Mouse (Mus musculus) intestine, postnatal 0 days (tissue): Measurements from ENCODE around the gene Gm42372. TPM values are rescaled to one million over a fixed set of nuclear protein-coding genes. Genes with fewer than 3 reads are reported as not detected.

Experiments used
- ATAC-seq: fragments of 200-750 bp; cut with Nextera tagmentation; 2 replicates; pipeline ENCODE4 v1.8.0; 2017; ENCODE audit warnings: mild to moderate bottlenecking, moderate TSS enrichment, moderate library complexity
- H3K27ac ChIP-seq: fragments of 300-500 bp; sonication (generic); 2 replicates; pipeline ENCODE4 v1.5.1; 2014; ENCODE audit warnings: mild to moderate bottlenecking, low read depth, low read length, moderate library complexity
- H3K27me3 ChIP-seq: fragments of 300-500 bp; sonication (generic); replicated peaks from 2 replicates; pipeline ENCODE4 v1.6.1; 2014; ENCODE audit warnings: low read length, mixed read lengths; ENCODE audit not compliant: control insufficient read depth, insufficient read depth
- H3K36me3 ChIP-seq: fragments of 300-500 bp; sonication (generic); 2 replicates; pipeline ENCODE4 v1.6.1; 2014; ENCODE audit warnings: mild to moderate bottlenecking, moderate library complexity; ENCODE audit not compliant: control insufficient read depth, insufficient read depth
- H3K4me1 ChIP-seq: fragments of 300-500 bp; sonication (generic); replicated peaks from 2 replicates; pipeline ENCODE4 v1.6.1; 2014; ENCODE audit warnings: antibody characterized with exemption, low read length, mixed read lengths; ENCODE audit not compliant: control insufficient read depth, insufficient read depth
- H3K4me2 ChIP-seq: fragments of 300-500 bp; sonication (generic); replicated peaks from 2 replicates; pipeline ENCODE4 v1.6.1; 2014; ENCODE audit warnings: low read depth, mild to moderate bottlenecking, moderate library complexity
- H3K4me3 ChIP-seq: fragments of 300-500 bp; sonication (generic); 2 replicates; pipeline ENCODE4 v1.5.1; 2014; ENCODE audit warnings: low read depth, low read length
- H3K9ac ChIP-seq: fragments of 300-500 bp; sonication (generic); 2 replicates; pipeline ENCODE4 v1.6.1; 2014; ENCODE audit warnings: mild to moderate bottlenecking, low read depth, low read length
- H3K9me3 ChIP-seq: fragments of 300-500 bp; sonication (generic); 2 replicates; pipeline ENCODE4 v1.6.1; 2016; ENCODE audit warnings: mixed run types; ENCODE audit not compliant: control insufficient read depth
- CTCF ChIP-seq: sonication (generic); IDR thresholded peaks from 2 replicates; pipeline ENCODE4 v1.5.1; 2016; ENCODE audit warnings: low read depth, mild to moderate bottlenecking, control low read depth, antibody characterized with exemption, moderate library complexity
- WGBS: fragments of 180-500 bp; shearing (Covaris S2); extraction: QIAGEN DNeasy Blood & Tissue Kit; methylation state at CpG from one replicate; pipeline ENCODE4 v1.1.7; 2014; 5-methylcytosine and 5-hydroxymethylcytosine counted together
- polyA plus RNA-seq: library from polyadenylated mRNA; unstranded; fragments of >200 nt; fragmentation: Nextera tagmentation; extraction: Ambion mirVana; gene quantifications from 2 replicates; pipeline ENCODE4 v1.2.1, GENCODE M21; 2015

Gm42372 gene
- polyA plus RNA-seq, 1 experiment from 2014 or later, result 0.09 TPM

GRCm38 (mm10) chr7:16999650-17000049 is 16.8 kb downstream of the Gm42372 start:
- Histone ChIP-seq H3K36me3 (peaks cover 16% of the 10 kb centered on the region), H3K27me3 (no peaks in the 10 kb centered on the region), H3K4me3 (no peak overlapping the region), H3K27ac (no peak overlapping the region), H3K4me2 (no peak overlapping the region), H3K4me1 (peaks cover 12% of the 10 kb centered on the region; the same call in 1 of the 2 replicates), H3K9me3 (no peaks in the 10 kb centered on the region), H3K9ac (no peak overlapping the region)
- WGBS, result 32% methylated on average over 4 of the region's 4 CpGs
- ATAC-seq, result no peak
- peak; percentile 97 for TF ChIP-seq CTCF

- 8% methylated on average over 7 of the region's 7 CpGs for WGBS
- no peaks in the 10 kb centered on the region for H3K27me3 ChIP-seq
- H3K9me3 ChIP-seq, result no peaks in the 10 kb centered on the region
- H3K4me3 ChIP-seq, result no peak overlapping the region
- ATAC-seq, result peak; percentile 61
- peaks cover 12% of the 10 kb centered on the region; the same call in 1 of the 2 replicates for H3K4me1 ChIP-seq
- no peak overlapping the region for H3K9ac ChIP-seq
- peak; percentile 90 for TF ChIP-seq CTCF
- peaks cover 44% of the 10 kb centered on the region for H3K36me3 ChIP-seq
- H3K4me2 ChIP-seq, result no peak overlapping the region
- H3K27ac ChIP-seq, result peak overlapping the region; percentile 82
Measured at GRCm38 (mm10) chr7:17002375-17003195, 19.7 kb downstream of the Gm42372 start.

DNA sequence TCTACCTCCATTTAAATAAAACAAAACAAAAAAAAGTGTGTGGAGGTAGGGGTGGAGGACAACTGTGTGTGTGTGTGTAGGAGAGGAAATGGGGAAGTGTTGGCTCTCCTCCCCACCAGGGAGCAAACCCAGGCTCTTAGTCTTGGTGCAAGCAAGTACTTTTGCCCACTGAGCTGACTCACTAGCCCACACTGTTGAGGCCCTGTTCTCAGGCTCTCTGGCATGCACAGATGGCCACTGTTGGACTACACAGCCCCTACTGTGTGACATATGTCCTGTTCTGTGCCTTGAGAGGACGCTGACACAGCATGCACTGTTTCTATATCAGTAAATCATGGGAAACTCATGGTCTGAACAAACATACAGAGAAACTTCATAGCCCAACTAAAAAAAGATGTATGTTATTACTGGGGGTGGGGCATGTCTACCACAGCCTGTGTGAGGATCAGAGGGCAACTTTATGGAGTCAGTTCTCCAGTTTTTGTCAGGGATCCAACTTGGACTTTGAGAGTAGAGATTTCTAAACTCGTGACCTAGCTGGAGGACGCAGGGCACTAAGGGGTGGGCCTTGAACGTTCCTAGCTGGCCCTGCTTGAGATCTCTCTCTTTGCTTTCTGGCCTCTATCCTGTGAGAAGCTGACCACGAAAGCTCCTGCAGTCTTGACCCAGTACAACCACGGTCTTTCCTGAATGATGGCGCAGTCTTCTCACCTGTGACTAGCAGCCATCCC is 20.5 kb downstream of the Gm42372 start:
- H3K4me2 ChIP-seq, result no peak overlapping the region
- WGBS, result 39% methylated on average over 7 of the region's 7 CpGs
- H3K9me3 ChIP-seq, result no peaks in the 10 kb centered on the region
- H3K4me1 ChIP-seq, result peaks cover 15% of the 10 kb centered on the region; the same call in 1 of the 2 replicates
- peak; percentile 63 for ATAC-seq
- H3K9ac ChIP-seq, result no peak overlapping the region
- H3K4me3 ChIP-seq, result no peak overlapping the region
- H3K27ac ChIP-seq, result peak overlapping the region; percentile 82
- TF ChIP-seq CTCF, result no peak
- no peaks in the 10 kb centered on the region for H3K27me3 ChIP-seq
- H3K36me3 ChIP-seq, result peaks cover 53% of the 10 kb centered on the region

DNA sequence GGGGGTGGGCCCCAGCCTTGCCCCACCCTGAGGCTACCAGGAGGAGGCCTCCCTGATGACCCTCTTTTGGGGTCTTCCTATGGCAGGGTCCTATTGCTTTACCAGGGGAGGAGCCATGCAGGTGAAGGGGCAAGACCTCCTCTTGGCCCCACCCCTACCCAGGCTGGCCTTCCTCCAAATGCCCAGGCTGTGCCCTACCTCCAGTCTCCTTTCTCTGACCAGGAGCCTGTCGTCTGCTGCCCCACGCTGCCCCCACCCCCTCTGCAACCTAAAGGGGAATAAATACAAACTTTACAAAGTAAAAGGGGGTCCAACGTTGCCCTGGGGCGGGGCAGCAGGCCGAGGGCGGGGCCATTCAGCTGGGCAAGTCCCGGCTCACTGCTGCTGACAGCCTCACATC is 21.8 kb downstream of the Gm42372 start:
- H3K9me3 ChIP-seq, result no peaks in the 10 kb centered on the region
- H3K4me2 ChIP-seq, result no peak overlapping the region
- no peak for TF ChIP-seq CTCF
- H3K4me1 ChIP-seq, result peaks cover 15% of the 10 kb centered on the region; the same call in 1 of the 2 replicates
- WGBS, result 67% methylated on average over 7 of the region's 7 CpGs
- peak overlapping the region; percentile 82 for H3K27ac ChIP-seq
- no peaks in the 10 kb centered on the region for H3K27me3 ChIP-seq
- ATAC-seq, result no peak
- peaks cover 66% of the 10 kb centered on the region for H3K36me3 ChIP-seq
- no peak overlapping the region for H3K9ac ChIP-seq
- H3K4me3 ChIP-seq, result no peak overlapping the region

- peak; percentile 66 for ATAC-seq
Measured at GRCm38 (mm10) chr7:17007300-17007699, 24.4 kb downstream of the Gm42372 start.

DNA sequence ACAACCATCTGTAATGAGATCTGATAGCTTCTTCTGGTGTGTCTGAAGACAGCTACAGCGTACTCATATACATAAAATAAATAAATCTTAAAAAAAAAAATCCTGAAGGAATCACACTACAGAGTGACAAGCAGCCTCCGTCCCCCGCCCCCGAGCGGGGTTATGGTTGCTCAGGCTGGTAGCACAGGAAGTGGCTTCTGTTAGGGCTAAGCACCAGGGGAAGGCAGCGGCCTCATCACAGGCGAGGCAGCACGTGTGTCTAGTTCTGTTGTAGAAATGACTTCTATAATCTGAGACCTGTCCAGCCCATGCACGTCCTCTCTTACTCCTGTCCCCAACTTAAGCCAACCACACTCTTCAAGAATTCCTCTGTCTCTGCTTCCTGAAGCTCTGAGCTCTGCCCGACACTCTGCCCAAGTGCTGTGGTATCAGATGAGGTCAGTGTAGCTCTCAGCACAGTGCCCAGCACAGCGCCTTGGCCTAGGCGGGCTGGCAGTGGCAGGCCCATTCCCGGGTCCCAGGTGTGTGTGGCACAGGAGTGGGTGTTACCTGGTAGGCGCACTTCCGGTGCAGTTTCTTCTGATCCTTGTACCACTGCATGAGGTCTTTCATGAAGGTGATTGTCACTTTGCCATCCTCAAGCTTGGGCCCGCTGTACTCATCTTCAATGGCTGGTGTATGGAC is 26.6 kb downstream of the Gm42372 start:
- Histone ChIP-seq H3K36me3 (peaks cover 93% of the 10 kb centered on the region), H3K9ac (no peak overlapping the region), H3K4me3 (no peak overlapping the region), H3K4me1 (peaks cover 4% of the 10 kb centered on the region; the same call in 1 of the 2 replicates), H3K4me2 (no peak overlapping the region), H3K27ac (no peak overlapping the region), H3K27me3 (no peaks in the 10 kb centered on the region), H3K9me3 (no peaks in the 10 kb centered on the region)
- no peak for ATAC-seq
- WGBS, result 87% methylated on average over 16 of the region's 16 CpGs
- no peak for TF ChIP-seq CTCF

More at GRCm38 (mm10) chr7:17007300-17007699, 24.4 kb downstream of the Gm42372 start:
- Histone ChIP-seq H3K9me3 (no peaks in the 10 kb centered on the region), H3K4me3 (no peak overlapping the region), H3K36me3 (peaks cover 75% of the 10 kb centered on the region), H3K4me1 (peaks cover 15% of the 10 kb centered on the region; the same call in 1 of the 2 replicates), H3K4me2 (no peak overlapping the region), H3K9ac (no peak overlapping the region), H3K27me3 (no peaks in the 10 kb centered on the region), H3K27ac (peak overlapping the region; percentile 76; the same call in 1 of the 2 replicates)
- TF ChIP-seq CTCF, result peak; percentile 93
- WGBS, result 70% methylated on average over 4 of the region's 4 CpGs
